Mouse (Mus musculus) forebrain, embryonic 11.5 days (tissue): ENCODE results near the gene Gjb3. TPM values are rescaled to one million over a fixed set of nuclear protein-coding genes. Genes with fewer than 3 reads are reported as not detected.

ENCODE experiments used
- ATAC-seq: fragments of 200-750 bp; cut with Nextera tagmentation; replicated peaks from 2 replicates; pipeline ENCODE4 v1.8.0; 2017; ENCODE audit warnings: moderate TSS enrichment; ENCODE audit not compliant: low FRiP score
- DNase-seq: peaks from one replicate; pipeline ENCODE4 v3.0.0-alpha.2; 2017; ENCODE audit warnings: low spot score
- H3K27ac ChIP-seq: fragments of 300-500 bp; sonication (generic); 2 replicates; pipeline ENCODE4 v1.5.1; 2014; ENCODE audit warnings: low read depth, low read length
- H3K27me3 ChIP-seq: fragments of 300-500 bp; sonication (generic); 2 replicates; pipeline ENCODE4 v1.6.1; 2014; ENCODE audit warnings: mild to moderate bottlenecking, low read length, mixed read lengths; ENCODE audit not compliant: control insufficient read depth, insufficient read depth
- H3K36me3 ChIP-seq: fragments of 300-500 bp; sonication (generic); 2 replicates; pipeline ENCODE4 v1.6.1; 2014; ENCODE audit warnings: mild to moderate bottlenecking, low read length, moderate library complexity, mixed read lengths; ENCODE audit not compliant: control insufficient read depth, insufficient read depth
- H3K4me1 ChIP-seq: fragments of 300-500 bp; sonication (generic); replicated peaks from 2 replicates; pipeline ENCODE4 v1.6.1; 2014; ENCODE audit warnings: low read length, mixed read lengths; ENCODE audit not compliant: control insufficient read depth, insufficient read depth
- H3K4me2 ChIP-seq: fragments of 300-500 bp; sonication (generic); 2 replicates; pipeline ENCODE4 v1.6.1; 2014; ENCODE audit warnings: low read depth, mild to moderate bottlenecking, low read length, moderate library complexity, mixed read lengths; ENCODE audit not compliant: severe bottlenecking
- H3K4me3 ChIP-seq: fragments of 300-500 bp; sonication (generic); 2 replicates; pipeline ENCODE4 v1.5.1; 2014; ENCODE audit warnings: low read depth, low read length
- H3K9ac ChIP-seq: fragments of 300-500 bp; sonication (generic); 2 replicates; pipeline ENCODE4 v1.6.1; 2014; ENCODE audit warnings: low read length
- H3K9me3 ChIP-seq: fragments of 300-500 bp; sonication (generic); 2 replicates; pipeline ENCODE4 v1.6.1; 2016; ENCODE audit warnings: low read length, mixed read lengths; ENCODE audit not compliant: control insufficient read depth
- WGBS: fragments of 180-500 bp; shearing (Covaris S2); extraction: QIAGEN DNeasy Blood & Tissue Kit; methylation state at CpG from one replicate; pipeline ENCODE4 v1.1.7; 2014; 5-methylcytosine and 5-hydroxymethylcytosine counted together
- polyA plus RNA-seq: library from polyadenylated mRNA; unstranded; fragments of >200 nt; fragmentation: Nextera tagmentation; extraction: Ambion mirVana; gene quantifications from 2 replicates; pipeline ENCODE4 v1.2.1, GENCODE M21; 2014

Gjb3 gene
- polyA plus RNA-seq, 1 experiment from 2014 or later = 0.94 TPM

GRCm38 (mm10) chr4:127329046-127329445 is 1.6 kb downstream of the Gjb3 start:
- no peak for ATAC-seq
- Histone ChIP-seq H3K27me3 (peaks cover 30% of the 10 kb centered on the region), H3K9me3 (no peaks in the 10 kb centered on the region), H3K27ac (no peak overlapping the region), H3K36me3 (no peaks in the 10 kb centered on the region), H3K4me3 (no peak overlapping the region), H3K4me1 (peaks cover 4% of the 10 kb centered on the region; the same call in 1 of the 2 replicates), H3K9ac (no peak overlapping the region), H3K4me2 (no peak overlapping the region)
- WGBS = 9% methylated on average over 3 of the region's 3 CpGs
- DNase-seq = no peak

- DNase-seq (no peak), ATAC-seq (no peak)
- no peak overlapping the region for H3K9ac ChIP-seq
- H3K4me3 ChIP-seq = no peak overlapping the region
- no peak overlapping the region for H3K27ac ChIP-seq
- H3K9me3 ChIP-seq = no peaks in the 10 kb centered on the region
- H3K4me1 ChIP-seq = peaks cover 4% of the 10 kb centered on the region; the same call in 1 of the 2 replicates
- WGBS = 73% methylated on average over 7 of the region's 7 CpGs
- H3K27me3 ChIP-seq = peaks cover 30% of the 10 kb centered on the region
- H3K36me3 ChIP-seq = no peaks in the 10 kb centered on the region
- H3K4me2 ChIP-seq = no peak overlapping the region
Measured at GRCm38 (mm10) chr4:127328378-127328777, 2.3 kb downstream of the Gjb3 start.

GRCm38 (mm10) chr4:127327749-127328148 is 2.9 kb downstream of the Gjb3 start:
- Histone ChIP-seq H3K4me2 (no peak overlapping the region), H3K36me3 (no peaks in the 10 kb centered on the region), H3K27ac (no peak overlapping the region), H3K4me1 (peaks cover 4% of the 10 kb centered on the region; the same call in 1 of the 2 replicates), H3K9me3 (no peaks in the 10 kb centered on the region), H3K4me3 (no peak overlapping the region), H3K9ac (no peak overlapping the region), H3K27me3 (peaks cover 30% of the 10 kb centered on the region)
- no peak for DNase-seq
- no peak for ATAC-seq
- WGBS = 82% methylated on average over 6 of the region's 6 CpGs

DNA sequence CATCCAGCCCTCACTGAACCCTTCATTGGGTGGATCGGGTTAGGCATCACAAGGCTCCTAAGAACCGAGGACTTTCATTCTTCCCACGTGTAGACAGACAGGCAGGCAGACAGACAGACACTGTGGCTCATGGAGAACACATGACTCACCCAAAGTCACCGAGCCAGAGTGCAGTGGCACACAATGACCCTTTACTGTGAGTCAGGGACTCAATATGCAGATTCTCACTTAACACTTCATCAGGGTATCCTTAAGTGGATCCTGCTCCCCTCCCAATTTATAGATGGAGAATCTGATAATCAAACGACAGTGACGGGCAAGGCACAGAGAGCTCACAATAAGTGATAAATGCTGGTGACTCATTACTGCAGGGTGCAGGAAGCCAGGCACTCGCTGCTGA is 3.4 kb downstream of the Gjb3 start:
- Histone ChIP-seq H3K27ac (no peak overlapping the region), H3K4me2 (no peak overlapping the region), H3K36me3 (no peaks in the 10 kb centered on the region), H3K9ac (no peak overlapping the region), H3K27me3 (peaks cover 30% of the 10 kb centered on the region), H3K9me3 (no peaks in the 10 kb centered on the region), H3K4me3 (no peak overlapping the region), H3K4me1 (peaks cover 4% of the 10 kb centered on the region; the same call in 1 of the 2 replicates)
- 79% methylated on average over 7 of the region's 7 CpGs for WGBS
- no peak for DNase-seq
- no peak for ATAC-seq

DNA sequence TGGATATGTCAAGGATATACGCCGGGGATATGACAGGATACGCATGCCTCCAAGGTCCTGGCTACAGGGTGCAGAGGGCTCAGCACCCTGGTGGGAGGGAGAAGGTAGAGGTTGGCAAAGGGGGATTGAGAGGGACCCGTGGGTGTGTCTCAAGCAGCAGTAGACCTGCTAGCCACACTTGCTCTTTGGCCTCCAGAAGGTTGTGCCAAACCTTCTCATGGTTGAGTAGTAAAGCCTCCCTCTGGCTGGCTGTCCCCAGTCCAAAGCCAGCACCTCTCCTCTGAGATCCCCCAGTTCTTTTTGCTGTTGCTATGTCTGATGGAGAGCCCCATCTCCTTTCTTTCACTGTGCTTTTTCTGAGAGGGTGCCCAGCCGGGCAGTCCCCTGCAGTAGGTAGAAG is 5.4 kb downstream of the Gjb3 start:
- peaks cover 18% of the 10 kb centered on the region for H3K27me3 ChIP-seq
- WGBS = 94% methylated on average over 5 of the region's 5 CpGs

DNA sequence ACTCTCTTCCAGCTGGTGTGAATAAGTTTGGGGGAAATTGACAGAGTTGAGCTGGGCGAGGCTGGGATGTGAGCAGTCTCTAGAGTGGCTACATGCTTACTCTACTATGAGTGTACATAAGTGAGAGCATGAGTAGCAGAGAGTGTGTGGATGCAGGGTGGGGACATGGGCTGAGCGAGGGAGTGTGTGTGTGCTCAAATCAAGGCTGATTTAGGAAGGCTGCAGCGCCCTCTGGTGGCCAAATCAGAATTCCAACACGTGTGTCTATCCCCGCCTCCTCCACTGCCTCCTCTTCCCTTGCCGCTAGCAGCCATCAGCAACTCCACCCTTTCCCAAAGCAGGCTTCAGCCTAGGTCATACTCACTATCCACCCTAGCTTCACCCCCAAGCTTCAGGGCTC is 5.9 kb downstream of the Gjb3 start:
- DNase-seq (peak; percentile 92), ATAC-seq (0 out of 2 replicates have a peak, but pooled peaks have one; percentile 46)
- Histone ChIP-seq H3K4me2 (no peak overlapping the region), H3K27ac (no peak overlapping the region), H3K27me3 (peaks cover 13% of the 10 kb centered on the region), H3K4me3 (no peak overlapping the region), H3K9me3 (no peaks in the 10 kb centered on the region), H3K36me3 (no peaks in the 10 kb centered on the region), H3K4me1 (peaks cover 4% of the 10 kb centered on the region; the same call in 1 of the 2 replicates), H3K9ac (no peak overlapping the region)
- 9% methylated on average over 6 of the region's 6 CpGs for WGBS

More for the DNA sequence above, 5.4 kb downstream of the Gjb3 start:
- peaks cover 4% of the 10 kb centered on the region; the same call in 1 of the 2 replicates for H3K4me1 ChIP-seq
- no peaks in the 10 kb centered on the region for H3K9me3 ChIP-seq
- no peaks in the 10 kb centered on the region for H3K36me3 ChIP-seq
- no peak overlapping the region for H3K27ac ChIP-seq
- ATAC-seq (no peak), DNase-seq (no peak)
- no peak overlapping the region for H3K9ac ChIP-seq
- no peak overlapping the region for H3K4me3 ChIP-seq
- H3K4me2 ChIP-seq = no peak overlapping the region

- Histone ChIP-seq H3K9ac (no peak overlapping the region), H3K4me2 (no peak overlapping the region), H3K4me3 (no peak overlapping the region), H3K36me3 (no peaks in the 10 kb centered on the region), H3K27ac (no peak overlapping the region), H3K27me3 (peaks cover 8% of the 10 kb centered on the region), H3K9me3 (no peaks in the 10 kb centered on the region), H3K4me1 (peaks cover 1% of the 10 kb centered on the region; the same call in 1 of the 2 replicates)
- DNase-seq (no peak), ATAC-seq (no peak)
- 80% methylated on average over 10 of the region's 10 CpGs for WGBS
Measured at GRCm38 (mm10) chr4:127324296-127324695, 6.3 kb downstream of the Gjb3 start.

DNA sequence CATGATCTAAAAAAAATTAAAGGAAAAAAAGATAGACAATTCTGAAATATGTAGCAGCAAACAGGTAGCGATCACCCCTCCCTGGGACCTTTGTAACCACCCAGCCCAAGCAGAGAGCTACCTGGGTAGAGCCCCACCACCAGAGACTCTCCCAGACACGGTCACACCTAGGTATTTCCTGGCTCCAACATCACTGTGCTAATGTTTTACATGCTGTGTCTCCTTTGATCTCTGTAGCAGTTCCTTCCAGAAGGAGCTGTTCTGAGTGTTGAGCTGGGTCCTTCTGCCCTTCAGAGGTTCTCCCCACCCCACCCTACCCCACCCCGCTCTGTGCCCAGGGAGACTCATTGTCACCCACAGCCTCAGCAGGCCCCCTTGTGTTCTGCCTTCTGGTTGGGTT is 7.0 kb downstream of the Gjb3 start:
- Histone ChIP-seq H3K36me3 (no peaks in the 10 kb centered on the region), H3K4me3 (no peak overlapping the region), H3K9ac (no peak overlapping the region), H3K27me3 (peaks cover 6% of the 10 kb centered on the region), H3K4me1 (no peaks in the 10 kb centered on the region), H3K4me2 (no peak overlapping the region), H3K27ac (no peak overlapping the region), H3K9me3 (no peaks in the 10 kb centered on the region)
- DNase-seq = no peak
- no peak for ATAC-seq
- 92% methylated on average over 3 of the region's 3 CpGs for WGBS

DNA sequence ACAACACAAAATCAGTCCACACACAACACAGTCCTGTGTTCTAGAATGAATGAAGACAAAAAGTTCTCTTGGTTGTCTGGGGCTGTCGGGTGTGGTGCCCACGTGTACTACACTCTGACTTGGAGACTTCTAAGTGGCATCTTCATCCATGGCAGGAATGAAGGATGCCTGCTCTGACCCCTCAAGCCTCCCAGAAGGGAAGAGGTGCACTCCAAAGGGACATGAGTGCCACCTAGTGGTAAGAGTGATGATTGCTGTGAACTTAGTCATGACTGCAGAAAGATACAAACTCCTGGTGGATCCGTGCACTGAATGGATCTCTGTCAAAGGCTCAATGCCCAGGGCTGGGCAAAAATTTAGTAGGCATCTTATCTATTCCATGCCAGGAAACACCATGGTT is 11.0 kb downstream of the Gjb3 start:
- Histone ChIP-seq H3K4me3 (no peak overlapping the region), H3K27ac (no peak overlapping the region), H3K4me2 (no peak overlapping the region), H3K4me1 (no peaks in the 10 kb centered on the region), H3K27me3 (peaks cover 3% of the 10 kb centered on the region; the same call in 1 of the 2 replicates), H3K9ac (no peak overlapping the region), H3K9me3 (no peaks in the 10 kb centered on the region), H3K36me3 (no peaks in the 10 kb centered on the region)
- 6% methylated on average over 3 of the region's 3 CpGs for WGBS
- ATAC-seq = peak; percentile 55; the same call in 1 of the 2 replicates
- peak; percentile 77 for DNase-seq
